Mouse (Mus musculus) right cerebral cortex, adult 2 months (tissue): ENCODE data around the gene Kcnh1.

Experiments
- DNase-seq, 2 experiments: peaks; one replicate each; pipeline ENCODE4 v3.0.0; 2021 to 2022; ENCODE audit warnings: low spot score in 2 of 2

Gene Kcnh1

DNA sequence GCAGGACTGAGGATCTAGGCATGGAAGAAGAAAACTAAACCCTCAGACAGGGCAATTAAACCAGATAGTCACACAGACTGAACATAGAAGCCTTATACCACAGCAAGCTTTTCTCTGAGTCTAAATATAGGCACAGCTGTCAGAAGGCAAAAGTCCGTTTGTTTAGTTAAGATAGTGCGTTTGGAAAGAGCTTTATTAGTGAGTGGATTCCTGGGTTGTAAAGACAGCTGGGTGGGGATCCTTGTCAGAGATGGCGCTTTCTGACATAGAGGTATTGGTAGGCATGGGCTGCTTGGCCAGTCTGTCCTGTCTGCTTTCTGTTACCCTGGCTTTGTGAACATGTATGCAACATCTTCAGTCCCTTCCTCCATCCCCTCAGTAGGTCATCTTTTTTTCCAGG, 266.5 kb downstream of the Kcnh1 start:
- no peak for DNase-seq

DNA sequence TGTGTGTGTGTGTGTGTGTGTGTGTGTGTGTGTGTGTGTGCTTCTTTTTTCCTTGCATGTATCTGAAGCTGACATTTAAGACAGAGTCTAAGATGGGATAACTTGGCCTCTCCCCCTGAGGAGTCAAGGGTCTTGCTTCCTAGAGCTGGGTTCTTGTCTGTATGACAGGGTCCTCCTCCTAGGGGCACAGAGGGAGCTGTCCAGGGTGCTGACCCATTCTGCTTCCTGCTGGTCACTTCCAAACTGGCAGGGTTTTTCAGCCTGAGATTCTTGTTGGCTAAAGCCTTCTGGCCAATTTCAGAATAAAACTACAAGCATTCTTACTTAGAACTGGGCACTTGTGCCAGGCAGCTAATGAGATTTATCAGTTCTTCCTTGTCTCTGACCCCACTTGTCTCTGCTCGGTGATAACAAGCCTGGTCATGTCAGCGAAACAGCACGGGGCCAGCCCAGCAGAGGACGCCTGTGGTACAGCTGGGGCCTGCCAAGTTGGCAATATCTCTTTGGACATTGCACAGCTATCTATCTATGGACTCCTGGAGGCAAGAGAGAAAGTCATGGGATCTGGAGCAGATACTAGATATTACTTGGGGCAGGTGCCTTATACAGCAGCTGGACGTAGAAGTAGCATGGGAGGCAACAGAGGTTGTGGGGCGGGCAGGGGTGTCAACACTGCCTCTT, 267.1 kb downstream of the Kcnh1 start:
- DNase-seq, result no peak

DNA sequence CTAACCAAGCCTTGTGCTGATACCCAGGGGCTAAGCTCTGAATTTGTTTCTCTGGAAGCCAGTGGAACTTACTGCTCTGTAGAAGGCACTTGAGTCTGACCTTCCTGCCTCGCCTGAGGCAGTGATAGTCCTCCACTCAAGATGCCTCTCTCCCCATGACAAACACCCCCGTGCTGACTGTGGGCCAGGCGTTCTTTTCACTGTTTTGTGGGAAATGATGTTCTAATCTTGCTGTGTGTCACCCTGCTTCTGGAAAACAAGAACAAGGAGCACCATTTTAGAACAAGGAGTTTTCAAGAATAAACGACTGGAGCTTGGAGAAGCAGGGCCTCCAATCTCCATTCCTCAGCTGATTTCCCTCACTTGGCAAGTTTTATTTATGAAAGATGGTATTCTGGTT, 273.2 kb downstream of the Kcnh1 start:
- DNase-seq, result no peak

DNA sequence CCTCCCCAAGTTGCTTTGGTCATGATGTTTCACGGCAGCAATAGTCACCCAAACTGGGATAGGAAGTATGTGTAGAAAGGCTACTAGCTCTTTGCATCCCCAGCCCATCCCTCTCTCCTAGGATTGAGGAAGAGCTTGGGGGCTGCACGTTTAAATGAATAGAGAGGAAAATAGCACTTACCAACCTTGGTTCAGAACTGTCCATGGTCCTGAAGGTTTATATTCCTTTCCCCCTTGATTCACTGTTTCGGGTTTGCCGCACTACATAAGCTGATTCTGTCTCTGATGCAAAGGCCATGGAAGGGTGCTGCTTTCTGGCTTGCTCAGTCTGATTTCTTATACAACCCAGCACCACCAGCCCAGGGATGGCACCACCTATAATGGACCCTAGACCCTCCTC, 281.8 kb downstream of the Kcnh1 start:
- no peak for DNase-seq

DNA sequence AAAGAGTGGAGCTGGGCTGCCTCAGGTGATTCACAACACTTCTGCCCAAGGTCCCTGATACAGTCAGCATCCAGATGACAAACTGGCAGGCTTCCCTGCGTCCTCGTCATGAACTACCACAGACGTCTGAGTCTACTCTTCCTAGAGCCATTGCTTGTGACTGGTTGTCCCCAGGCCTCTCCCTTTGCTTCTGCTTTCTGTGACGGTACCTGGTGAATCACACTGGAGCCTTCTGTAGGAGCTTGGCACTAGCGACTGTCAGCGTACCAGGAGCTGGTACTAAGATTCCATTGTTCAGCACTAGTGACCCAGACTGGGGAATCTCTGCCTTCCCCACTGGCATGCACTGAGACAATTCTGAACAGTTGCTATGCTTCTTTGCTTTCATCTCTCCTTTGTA, 282.6 kb downstream of the Kcnh1 start:
- DNase-seq, result no peak

DNA sequence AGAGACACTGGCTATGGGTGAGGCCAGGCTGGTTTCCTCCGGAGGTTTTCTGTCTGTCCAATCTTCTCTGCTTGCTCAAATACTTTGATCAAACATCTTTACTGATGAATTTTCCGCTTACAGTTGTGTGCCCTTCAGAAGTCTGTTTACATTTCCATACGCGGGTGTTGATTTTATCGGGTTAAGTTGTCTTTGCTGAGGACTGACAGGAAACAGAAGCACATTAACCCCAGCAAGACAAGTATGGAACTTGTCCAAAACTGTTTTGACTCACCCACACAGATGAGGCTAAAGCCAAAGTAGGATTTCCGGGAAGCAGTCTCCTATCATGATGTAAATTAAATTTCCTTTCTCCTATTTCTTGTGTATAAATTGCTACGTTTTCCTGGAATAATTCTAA, 286.1 kb downstream of the Kcnh1 start:
- no peak for DNase-seq

DNA sequence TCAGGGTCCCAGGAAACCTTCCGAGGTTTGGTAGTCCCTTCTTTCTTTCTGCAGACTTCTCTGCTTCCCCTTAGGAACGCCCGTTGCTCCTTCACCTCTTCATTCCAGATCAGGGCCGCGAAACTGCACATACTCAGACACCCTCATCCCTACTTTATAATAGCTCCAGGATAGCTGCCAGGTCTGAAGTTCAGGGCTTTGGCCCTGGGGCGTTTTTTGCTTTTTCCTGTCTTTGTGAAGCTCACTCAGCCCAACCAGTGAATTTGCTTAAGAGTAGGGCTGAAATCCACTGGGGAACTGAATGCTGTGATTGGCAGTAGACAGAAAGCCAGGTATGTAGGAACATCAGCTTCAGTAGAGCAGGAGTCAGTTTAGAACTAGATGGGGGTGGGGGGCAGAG, 287.0 kb downstream of the Kcnh1 start:
- DNase-seq, result no peak

DNA sequence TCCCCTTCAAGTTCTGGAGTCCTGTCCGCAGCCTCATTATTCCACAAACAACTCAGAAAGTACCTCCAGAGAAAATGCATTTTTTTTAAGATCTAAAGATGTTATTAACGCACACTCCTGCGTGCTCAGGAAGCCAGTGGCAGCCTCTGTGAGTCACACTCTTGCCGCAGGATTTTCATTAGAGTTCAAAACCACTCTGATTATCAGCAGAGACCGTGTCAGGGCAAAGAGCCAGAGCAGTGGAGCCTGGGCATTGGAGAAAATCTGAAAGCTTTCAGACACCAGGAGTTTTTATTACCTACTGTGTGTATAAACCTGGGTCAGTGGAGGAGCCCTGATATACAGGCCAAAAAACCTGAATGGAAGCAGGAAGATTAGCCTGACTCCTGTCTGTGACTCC, 287.6 kb downstream of the Kcnh1 start:
- no peak for DNase-seq

DNA sequence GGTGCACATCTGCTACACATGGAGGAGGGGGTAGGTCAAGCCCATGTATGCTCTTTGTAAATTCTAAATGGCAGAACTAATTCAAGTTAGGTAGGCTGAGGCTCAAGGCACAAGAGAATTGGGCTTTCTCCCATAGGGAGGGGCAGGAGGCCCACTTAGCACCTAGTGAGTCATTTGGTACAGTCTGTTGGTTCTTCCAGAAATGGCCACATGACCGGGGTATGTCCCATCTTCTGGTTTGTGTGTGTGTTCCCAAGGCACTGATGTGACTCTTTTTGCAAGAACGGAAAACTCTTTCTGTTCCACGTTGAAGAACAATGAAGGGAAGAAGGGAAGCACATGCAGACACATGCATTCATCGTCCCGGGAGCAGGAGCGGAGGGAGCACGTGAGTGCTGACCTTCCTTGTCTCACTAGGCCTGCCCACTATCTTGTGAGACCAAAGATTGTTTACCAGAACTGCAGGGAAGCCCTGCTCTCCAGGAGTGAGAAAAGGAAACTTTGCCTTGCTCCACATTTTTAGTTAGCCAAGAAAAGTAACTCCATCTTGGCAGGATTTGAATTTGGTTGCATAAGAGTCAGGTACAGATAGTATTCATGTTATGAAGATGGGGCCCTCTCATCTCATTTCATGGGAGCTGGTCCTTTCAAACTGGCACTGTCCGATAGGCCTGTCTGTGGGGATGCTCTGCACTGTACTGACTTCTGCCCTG, 289.7 kb downstream of the Kcnh1 start:
- DNase-seq, result peak in 1 of 2 experiments; percentile 41

DNA sequence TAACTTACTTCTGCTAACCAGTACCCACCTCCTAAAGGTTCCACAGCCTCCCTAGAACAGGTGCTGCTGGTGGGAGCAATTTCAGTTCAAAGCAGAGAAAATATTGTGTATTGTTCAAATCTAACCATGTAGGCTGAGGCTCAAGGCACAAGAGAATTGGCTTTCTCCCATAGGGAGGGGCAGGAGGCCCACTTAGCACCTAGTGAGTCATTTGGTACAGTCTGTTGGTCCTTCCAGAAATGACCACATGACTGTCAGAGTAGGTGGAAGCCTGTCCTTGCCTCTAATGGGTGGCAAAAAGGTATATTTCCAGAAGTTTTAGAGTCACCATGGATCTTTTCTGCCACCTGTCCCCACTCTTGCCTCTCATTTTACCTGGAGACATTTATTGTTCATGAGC, 290.9 kb downstream of the Kcnh1 start:
- DNase-seq, result no peak

DNA sequence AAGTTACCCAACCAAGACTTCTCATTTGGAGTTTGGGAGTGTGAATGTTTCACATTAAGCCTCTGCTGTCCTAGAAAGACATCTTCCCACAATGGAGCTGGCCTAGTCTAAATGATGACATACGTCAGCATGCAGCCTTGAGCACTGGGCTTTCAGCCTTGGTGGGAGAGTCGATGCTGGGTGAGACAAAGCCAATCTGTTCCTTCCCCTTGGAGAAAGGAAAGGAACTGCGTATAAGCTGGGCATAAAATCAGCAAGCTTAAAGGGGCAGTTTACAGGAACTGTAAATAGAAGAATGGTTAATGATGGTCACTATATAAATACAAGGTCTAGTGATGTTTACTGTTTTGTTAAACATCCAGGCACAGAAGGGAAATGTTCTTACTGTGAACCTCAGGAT, 294.5 kb downstream of the Kcnh1 start:
- no peak for DNase-seq

DNA sequence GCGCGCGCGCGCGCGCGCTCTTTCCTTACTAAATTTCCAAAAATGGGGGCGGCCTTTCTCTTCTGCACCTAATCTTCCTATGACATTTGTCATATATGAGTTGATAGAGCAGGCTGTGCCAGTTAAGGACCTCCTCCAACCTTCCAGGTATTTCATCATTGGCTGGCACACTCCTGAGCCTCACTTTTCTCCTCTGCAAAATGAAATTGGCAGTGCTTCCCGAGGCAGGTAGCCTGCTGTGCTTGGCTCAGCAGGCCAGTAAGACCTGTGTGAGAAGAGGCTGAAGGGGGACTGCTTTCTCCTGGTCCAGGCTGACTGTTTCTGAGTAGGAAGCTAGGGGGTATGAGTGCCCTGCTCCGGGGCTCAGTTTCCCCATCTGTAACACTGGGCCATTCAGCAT, 297.0 kb downstream of the Kcnh1 start:
- DNase-seq, result no peak

DNA sequence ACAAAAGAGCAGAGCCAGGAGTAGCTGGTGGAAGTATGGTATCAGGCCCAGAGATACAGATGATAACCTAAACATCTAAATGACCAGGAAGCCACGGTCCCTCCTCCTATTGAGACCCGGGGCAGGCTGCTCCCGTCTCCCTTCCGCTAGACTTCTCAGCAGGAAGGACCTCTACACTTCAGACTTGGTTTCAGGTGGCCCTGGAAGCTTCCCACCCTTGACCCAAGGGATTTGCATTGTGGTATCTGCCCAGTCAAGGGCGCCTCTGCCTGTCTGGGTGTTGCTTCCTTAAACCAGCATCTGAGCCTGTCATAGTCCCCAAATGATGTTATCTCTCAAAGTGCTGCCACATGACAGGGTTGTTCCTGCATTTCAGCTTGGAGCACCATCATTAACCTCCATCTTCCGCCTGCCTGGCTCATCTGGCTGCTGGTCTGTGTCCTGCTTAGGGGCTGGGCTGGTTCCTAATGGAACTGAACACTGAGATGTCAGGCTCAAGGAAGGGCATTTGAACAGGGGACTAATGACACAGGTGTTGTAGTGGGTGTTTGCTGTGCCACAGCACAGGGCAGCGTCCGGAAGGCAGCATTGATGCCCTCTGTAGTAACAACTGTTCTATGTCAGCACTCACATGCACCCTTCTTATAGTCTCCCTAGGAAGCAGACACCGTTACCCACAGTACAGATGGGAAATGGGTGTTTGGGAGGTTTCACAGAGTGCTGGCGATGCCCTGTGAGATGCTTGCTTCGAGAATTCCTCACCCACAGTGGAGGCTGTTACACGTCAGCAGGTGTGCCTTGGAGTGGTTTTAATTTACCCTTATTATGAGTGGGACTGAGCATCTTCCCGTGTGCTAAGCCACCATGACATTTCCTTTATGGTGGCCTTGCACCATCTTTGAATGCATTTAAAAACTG, 299.6 kb downstream of the Kcnh1 start:
- DNase-seq, result no peak

DNA sequence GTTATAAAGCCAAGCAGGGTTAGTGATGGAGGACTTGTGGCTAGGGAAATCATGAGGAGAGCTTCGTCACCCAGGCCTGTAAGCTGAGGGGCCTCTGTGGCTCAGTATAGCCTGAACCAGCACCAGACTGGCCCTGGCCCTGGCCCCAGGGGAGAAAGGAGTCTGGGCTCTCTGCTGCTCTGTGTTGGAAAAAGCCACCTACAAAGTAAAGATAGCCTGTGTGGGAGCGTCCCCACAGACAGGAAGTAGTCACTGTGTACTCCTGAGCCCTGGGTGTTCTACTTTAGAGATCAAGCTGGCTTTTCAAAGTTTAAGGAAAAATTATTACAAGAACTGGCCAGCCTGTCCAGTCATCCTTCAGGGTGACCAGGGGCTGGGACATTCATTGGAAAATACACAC, 306.9 kb downstream of the Kcnh1 start:
- DNase-seq, result no peak

DNA sequence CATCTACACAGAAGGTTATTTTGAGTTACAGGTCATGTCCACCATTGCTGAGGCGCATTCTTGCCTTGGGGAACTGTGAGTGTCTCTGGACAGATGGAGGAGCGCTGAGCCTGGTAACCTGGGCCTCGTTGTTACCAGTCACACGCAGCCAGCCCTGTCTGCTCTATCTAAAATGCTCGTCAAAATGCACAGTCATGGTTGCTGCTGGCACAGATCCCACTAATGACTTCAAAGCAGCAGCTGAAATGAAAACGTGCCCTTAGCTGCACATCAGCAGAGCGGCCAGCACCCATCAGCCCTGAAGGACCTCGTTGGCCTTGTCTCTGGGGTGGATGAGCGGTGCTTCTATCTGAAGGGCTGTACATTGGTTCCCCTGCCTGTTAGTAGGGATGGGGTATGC, 311.4 kb downstream of the Kcnh1 start:
- DNase-seq, result peak; percentile 49 to 52

DNA sequence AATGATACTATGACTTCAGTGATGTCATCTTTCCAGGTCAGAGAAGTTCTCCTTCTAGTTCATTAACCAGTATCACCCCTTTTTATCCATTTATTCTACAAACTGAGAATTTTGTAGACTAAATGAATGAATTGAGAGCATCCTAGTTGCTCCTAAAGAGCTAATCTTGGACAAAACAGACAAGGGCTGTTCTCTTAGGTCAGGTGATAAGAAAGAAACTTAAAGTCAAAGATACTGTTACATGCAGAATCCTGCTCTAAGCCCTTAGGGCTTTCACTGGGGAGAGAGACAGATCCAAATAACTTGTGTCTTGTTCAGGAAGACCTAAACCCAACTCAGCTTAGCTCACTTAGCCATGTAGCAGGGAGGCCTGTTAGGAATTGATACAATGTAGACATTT, 312.3 kb downstream of the Kcnh1 start:
- no peak for DNase-seq

DNA sequence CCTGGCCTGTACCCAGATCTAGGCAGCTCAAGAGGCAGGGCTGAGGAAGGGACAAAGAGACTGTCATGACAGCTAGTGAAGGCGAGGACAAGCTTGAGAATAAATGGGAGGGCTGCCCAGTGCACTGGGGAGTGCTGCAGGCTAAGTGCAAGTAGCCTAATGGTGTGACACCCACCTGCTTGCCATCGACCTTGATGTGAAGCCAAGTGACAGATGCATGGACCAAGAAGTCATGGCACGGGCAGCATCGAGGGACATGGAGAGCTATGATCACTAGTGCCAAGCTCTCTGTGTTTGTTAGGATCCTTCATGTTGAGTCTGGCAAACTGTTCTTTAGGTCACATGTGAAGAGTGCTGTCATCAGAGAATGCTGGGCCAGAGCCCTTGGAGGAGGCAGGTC, 313.1 kb downstream of the Kcnh1 start:
- no peak for DNase-seq

DNA sequence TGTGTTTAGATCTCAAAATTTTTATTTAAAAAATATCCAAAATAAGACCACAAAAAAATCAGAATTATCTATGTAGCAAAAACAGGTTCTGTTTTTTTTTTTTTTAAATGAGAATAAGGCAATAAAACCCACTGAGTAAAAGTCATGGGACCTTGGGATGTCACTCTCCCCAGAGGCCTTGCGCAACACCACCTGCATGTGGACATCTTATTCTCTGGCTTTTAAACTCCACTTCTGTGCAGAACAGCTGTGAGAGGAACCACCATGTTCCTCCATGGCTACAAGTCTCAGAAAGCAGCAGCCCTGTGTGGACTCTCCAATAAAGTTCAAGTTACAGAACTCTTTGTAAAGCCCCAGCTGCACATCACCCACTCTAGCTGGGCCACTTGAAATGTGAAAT, 322.2 kb downstream of the Kcnh1 start:
- no peak for DNase-seq

DNA sequence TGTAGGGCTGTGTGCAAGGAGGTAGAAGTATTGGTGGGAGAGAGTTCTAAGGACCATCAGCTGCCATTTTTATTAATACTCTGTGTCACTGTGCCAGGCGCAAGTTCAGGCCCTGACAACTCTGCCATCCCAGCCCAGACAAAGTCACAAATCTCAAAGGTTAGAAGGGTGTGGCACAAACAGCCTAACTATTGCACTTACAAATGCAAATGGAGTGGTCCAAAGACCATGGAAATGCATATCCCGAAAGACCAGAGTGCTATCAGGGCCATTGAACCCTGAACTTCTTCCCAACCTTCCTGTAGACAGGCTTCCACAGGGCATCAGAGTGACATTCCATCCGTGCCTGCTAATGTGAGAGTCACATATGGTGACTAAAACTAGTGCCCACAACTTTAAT, 324.8 kb downstream of the Kcnh1 start:
- no peak for DNase-seq

DNA sequence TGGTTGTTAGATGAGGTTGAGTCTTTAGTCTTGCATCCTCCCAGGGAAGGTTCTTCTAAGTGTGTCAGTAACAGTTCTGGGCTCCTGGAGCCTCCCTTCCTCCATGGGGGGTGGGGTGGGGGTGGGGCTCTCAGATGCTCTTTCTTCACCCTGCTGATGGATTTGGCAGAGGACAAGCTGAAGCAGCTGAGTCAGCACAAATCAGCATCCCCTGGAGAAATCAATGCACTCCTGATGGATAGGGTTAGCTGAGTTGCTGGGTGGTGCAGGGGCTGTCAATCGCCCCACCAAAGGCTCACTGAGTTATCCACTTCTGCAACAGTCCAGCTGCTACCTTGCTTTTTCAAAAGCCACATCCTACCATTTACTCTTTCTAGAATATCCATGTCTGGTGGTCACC, 329.1 kb downstream of the Kcnh1 start:
- DNase-seq, result no peak

DNA sequence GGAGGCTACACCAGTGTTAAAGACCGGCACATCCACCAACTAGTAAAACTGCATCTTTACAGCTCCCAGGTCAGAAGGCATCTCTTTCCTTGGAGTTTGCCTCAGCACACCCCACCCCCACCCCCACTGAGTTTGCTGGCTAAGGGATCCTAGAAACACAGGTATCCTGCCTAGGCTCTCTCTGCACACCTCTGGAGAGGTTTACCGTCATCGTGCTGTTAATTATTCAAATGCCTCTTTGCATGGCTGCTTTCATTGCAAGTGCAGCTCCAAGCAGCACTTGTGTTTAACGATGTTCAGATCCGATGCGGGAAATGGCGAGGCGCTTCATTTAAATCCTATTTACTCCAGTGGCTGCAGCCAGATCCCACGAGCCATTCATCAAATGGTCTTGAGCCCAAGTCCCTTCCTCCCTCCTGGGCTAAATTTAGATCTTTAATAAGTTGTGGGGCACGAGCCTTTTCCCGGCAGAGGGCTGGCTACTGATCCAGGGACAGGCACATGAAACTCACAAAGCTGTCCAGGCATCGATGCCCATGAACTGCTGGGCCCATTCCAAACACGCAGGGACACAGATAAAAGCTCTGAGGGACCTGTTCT, 330.4 kb downstream of the Kcnh1 start:
- DNase-seq, result no peak
